Mouse (Mus musculus) G1E (cell line): Measurements from ENCODE around the gene Scn4b.

Experiments used
- CTCF ChIP-seq: IDR thresholded peaks from 2 replicates; pipeline ENCODE4 v1.5.1; 2012; ENCODE audit warnings: low read depth, low read length, inconsistent platforms, mixed read lengths
- GATA1 ChIP-seq: IDR thresholded peaks from 2 replicates; pipeline ENCODE4 v1.6.1; 2012; ENCODE audit warnings: borderline replicate concordance, low read length, inconsistent platforms, mixed read lengths
- POLR2AphosphoS5 ChIP-seq: IDR thresholded peaks from 2 replicates; pipeline ENCODE4 v1.6.1; 2012; ENCODE audit warnings: low read depth, low read length, inconsistent platforms; ENCODE audit not compliant: insufficient replicate concordance
- TAL1 ChIP-seq: conservative IDR thresholded peaks from 2 replicates; pipeline ENCODE4 v1.6.1; 2012; ENCODE audit warnings: low read depth, low read length, inconsistent platforms, mixed read lengths

DNA sequence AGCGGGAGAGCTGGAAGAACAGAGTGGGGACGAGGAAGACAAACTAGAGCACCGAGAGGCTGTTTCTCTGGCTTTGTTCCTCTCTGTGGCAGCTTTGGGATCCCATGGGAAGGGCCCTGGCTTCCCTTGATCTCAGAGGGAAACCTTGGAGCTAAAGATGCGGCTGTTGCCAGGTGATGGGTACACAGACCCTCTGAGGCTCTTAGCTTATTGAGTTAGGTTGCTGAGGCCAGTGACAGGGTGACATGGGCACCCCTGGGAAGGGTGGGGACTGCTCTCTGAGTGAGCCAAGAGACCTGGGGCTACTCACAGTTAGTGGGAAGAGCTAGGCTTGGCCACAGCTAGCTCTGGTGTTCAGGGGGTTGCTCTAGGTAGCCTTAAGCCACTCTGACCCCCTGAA is 57.3 kb downstream of the Scn4b start:
- no peak for TF ChIP-seq CTCF
- TF ChIP-seq GATA1 = no peak
- TF ChIP-seq POLR2AphosphoS5 = no peak
- no peak for TF ChIP-seq TAL1
